Mouse (Mus musculus) C2C12 (cell line): ENCODE data around the gene Etv6.

Experiments
- CEBPB ChIP-seq: IDR thresholded peaks from one replicate; pipeline ENCODE4 v1.6.1; 2011; ENCODE audit warnings: low read depth, mild to moderate bottlenecking, control low read depth, moderate library complexity
- CTCF ChIP-seq: IDR thresholded peaks from one replicate; pipeline ENCODE4 v1.5.1; 2011; ENCODE audit not compliant: control insufficient read depth, insufficient read depth, insufficient read length
- MAX ChIP-seq: IDR thresholded peaks from one replicate; pipeline ENCODE4 v1.6.1; 2011; ENCODE audit warnings: mild to moderate bottlenecking, control low read depth
- MYOD1 ChIP-seq: IDR thresholded peaks from one replicate; pipeline ENCODE4 v1.6.1; 2011; ENCODE audit warnings: low read depth; ENCODE audit not compliant: control insufficient read depth, insufficient read length
- MYOG ChIP-seq: IDR thresholded peaks from one replicate; pipeline ENCODE4 v1.6.1; 2011; ENCODE audit not compliant: control insufficient read depth, insufficient read length; ENCODE audit errors: extremely low read depth
- USF1 ChIP-seq: IDR thresholded peaks from one replicate; pipeline ENCODE4 v1.6.1; 2011; ENCODE audit warnings: low read depth, mild to moderate bottlenecking, control low read depth, moderate library complexity

DNA sequence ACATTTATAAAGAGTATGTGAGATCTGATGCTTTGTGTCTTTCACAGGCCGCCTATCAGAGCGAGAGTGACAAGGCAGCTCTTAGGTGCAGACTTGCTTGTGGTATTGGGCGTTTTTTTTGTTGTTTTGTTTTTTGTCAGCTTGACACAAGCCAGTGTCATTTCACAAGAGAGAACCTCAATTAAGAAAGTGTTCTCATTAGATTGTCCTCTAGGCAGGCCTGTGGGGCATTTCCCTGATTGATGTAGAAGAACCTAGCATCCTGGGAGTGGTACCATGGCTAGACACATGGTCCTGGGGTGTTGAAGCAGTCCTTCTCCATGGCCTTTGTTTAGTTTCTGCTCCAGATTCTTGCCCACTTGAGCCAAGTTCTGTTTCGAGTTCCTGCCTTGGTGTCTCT, 31.5 kb downstream of the Etv6 start:
- TF ChIP-seq MYOG (no peak), MAX (no peak), CTCF (no peak), MYOD1 (no peak), CEBPB (no peak), USF1 (no peak)
